Comparison of ENCODE assay signal across 12 mouse cellular contexts in the genomic region with DNA sequence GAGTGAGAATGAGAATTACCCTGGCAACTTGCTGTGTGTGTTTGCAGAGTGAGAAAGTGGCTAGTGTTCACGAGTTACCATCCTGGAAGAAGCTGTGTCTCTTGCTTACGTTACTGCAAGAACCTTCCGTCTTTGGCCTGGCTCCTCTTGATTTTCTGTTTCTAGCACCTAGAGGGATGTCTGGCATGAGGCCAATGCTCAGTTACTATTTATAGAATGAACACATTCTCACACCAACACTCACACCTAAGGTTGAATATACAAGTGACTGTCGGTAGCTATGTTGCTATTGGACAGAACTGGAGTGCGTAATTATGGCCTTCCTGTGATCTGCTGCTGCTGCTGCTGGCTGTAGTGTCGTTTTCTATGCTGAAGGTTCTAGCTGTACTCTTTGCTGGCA. TPM values are rescaled to one million over a fixed set of nuclear protein-coding genes. Genes with fewer than 3 reads are reported as not detected.
DNase-seq lines count a peak whose midpoint lies in the region; ATAC-seq and TF ChIP-seq lines count a peak whose summit lies in the region.
"Had no signal": no experiment of that assay in that cellular context is flagged by ENCODE, and none has a peak within 500 bp of the region (broad histone marks: within the 10 kb centered on the region; RNA-seq: fewer than 3 reads in every experiment).

No protein-coding gene starts in this region.

- TF ChIP-seq CTCF in midbrain, postnatal 0 days (IDR thresholded peaks at IDR 0.05) = no peak

- no peak overlapping the region for H3K27ac ChIP-seq in midbrain, postnatal 0 days (ENCODE audit: low read depth, low read length)
- no peak overlapping the region for H3K27ac ChIP-seq in midbrain, embryonic 10.5 days (replicated peaks)
- peak overlapping the region; percentile 53; the same call in 1 of the 2 replicates for H3K27ac ChIP-seq in stomach, embryonic 16.5 days (ENCODE audit: low read length)
- H3K27ac ChIP-seq in hindbrain, embryonic 12.5 days = no peak overlapping the region
- H3K27ac ChIP-seq in hindbrain, embryonic 10.5 days = no peak overlapping the region
- H3K27ac ChIP-seq: liver, embryonic 13.5 days had no signal

- H3K4me2 ChIP-seq in midbrain, postnatal 0 days (ENCODE audit: low read depth, low read length, poor library complexity, severe bottlenecking) = no peak overlapping the region
- no peak overlapping the region for H3K4me2 ChIP-seq in stomach, embryonic 16.5 days (ENCODE audit: low read depth, low read length)
- H3K4me2 ChIP-seq in hindbrain, embryonic 12.5 days (replicated peaks) = no peak overlapping the region
- H3K4me2 ChIP-seq: liver, embryonic 13.5 days had no signal

- no peaks in the 10 kb centered on the region for H3K9me3 ChIP-seq in midbrain, postnatal 0 days (ENCODE audit: low read length)
- H3K9me3 ChIP-seq in midbrain, embryonic 10.5 days (replicated peaks) = no peaks in the 10 kb centered on the region
- H3K9me3 ChIP-seq in stomach, embryonic 16.5 days (replicated peaks; ENCODE audit: control insufficient read depth, low read length) = no peaks in the 10 kb centered on the region
- H3K9me3 ChIP-seq in hindbrain, embryonic 12.5 days (replicated peaks) = no peaks in the 10 kb centered on the region
- no peaks in the 10 kb centered on the region for H3K9me3 ChIP-seq in hindbrain, embryonic 10.5 days
- H3K9me3 ChIP-seq: liver, embryonic 13.5 days had no signal

- 46% methylated on average over 6 of the region's 6 CpGs for WGBS in midbrain, postnatal 0 days
- 78% methylated on average over 6 of the region's 6 CpGs for WGBS in midbrain, embryonic 10.5 days
- WGBS in stomach, embryonic 16.5 days = 33% methylated on average over 6 of the region's 6 CpGs
- 57% methylated on average over 6 of the region's 6 CpGs for WGBS in hindbrain, embryonic 12.5 days
- WGBS in hindbrain, embryonic 10.5 days = 75% methylated on average over 6 of the region's 6 CpGs

- no peaks in the 10 kb centered on the region for H3K27me3 ChIP-seq in midbrain, postnatal 0 days (ENCODE audit: insufficient read depth, low read length)
- H3K27me3 ChIP-seq in midbrain, embryonic 10.5 days (ENCODE audit: low read depth, poor library complexity, severe bottlenecking) = no peaks in the 10 kb centered on the region
- H3K27me3 ChIP-seq in stomach, embryonic 16.5 days (ENCODE audit: control insufficient read depth, insufficient read depth, low read length) = no peaks in the 10 kb centered on the region
- H3K27me3 ChIP-seq in hindbrain, embryonic 12.5 days = 0 out of 2 replicates have a peak, but pooled peaks cover 5% of the 10 kb centered on the region
- no peaks in the 10 kb centered on the region for H3K27me3 ChIP-seq in hindbrain, embryonic 10.5 days (ENCODE audit: insufficient read depth, poor library complexity, severe bottlenecking)
- H3K27me3 ChIP-seq: liver, embryonic 13.5 days had no signal

- no peak overlapping the region for H3K9ac ChIP-seq in midbrain, postnatal 0 days (replicated peaks; ENCODE audit: low read length, poor library complexity, severe bottlenecking)
- H3K9ac ChIP-seq in stomach, embryonic 16.5 days (ENCODE audit: low read length) = no peak overlapping the region
- H3K9ac ChIP-seq in hindbrain, embryonic 12.5 days = no peak overlapping the region
- H3K9ac ChIP-seq: liver, embryonic 13.5 days had no signal

- no peak overlapping the region for H3K4me3 ChIP-seq in midbrain, postnatal 0 days (ENCODE audit: low read depth, low read length)
- no peak overlapping the region for H3K4me3 ChIP-seq in midbrain, embryonic 10.5 days
- no peak overlapping the region for H3K4me3 ChIP-seq in stomach, embryonic 16.5 days (replicated peaks; ENCODE audit: low read length)
- no peak overlapping the region for H3K4me3 ChIP-seq in hindbrain, embryonic 12.5 days
- no peak overlapping the region for H3K4me3 ChIP-seq in hindbrain, embryonic 10.5 days
- H3K4me3 ChIP-seq: liver, embryonic 13.5 days had no signal

- no peaks in the 10 kb centered on the region for H3K36me3 ChIP-seq in midbrain, postnatal 0 days (ENCODE audit: insufficient read depth, low read length)
- no peaks in the 10 kb centered on the region for H3K36me3 ChIP-seq in midbrain, embryonic 10.5 days
- no peaks in the 10 kb centered on the region for H3K36me3 ChIP-seq in stomach, embryonic 16.5 days (ENCODE audit: control insufficient read depth, insufficient read depth, low read length)
- no peaks in the 10 kb centered on the region for H3K36me3 ChIP-seq in hindbrain, embryonic 12.5 days
- H3K36me3 ChIP-seq in hindbrain, embryonic 10.5 days = no peaks in the 10 kb centered on the region
- H3K36me3 ChIP-seq: liver, embryonic 13.5 days had no signal

- no peak for ATAC-seq in midbrain, postnatal 0 days (ENCODE audit: low FRiP score)
- ATAC-seq in stomach, embryonic 16.5 days (ENCODE audit: insufficient read depth, low FRiP score) = no peak; the same call in 1 of the 2 replicates
- ATAC-seq in hindbrain, embryonic 12.5 days (ENCODE audit: low FRiP score) = no peak

- DNase-seq in heart, adult 18-20 months = peak; percentile 23 to 35
- no peak for DNase-seq in heart, adult 11 months
- DNase-seq in midbrain, postnatal 0 days (ENCODE audit: low spot score) = peak; percentile 65
- DNase-seq in midbrain, embryonic 10.5 days (ENCODE audit: low spot score) = no peak
- peak; percentile 51 for DNase-seq in kidney, postnatal 10 days
- no peak for DNase-seq in hindbrain, embryonic 10.5 days (ENCODE audit: low spot score)
- DNase-seq: liver, embryonic 13.5 days had no signal

- no peaks in the 10 kb centered on the region for H3K4me1 ChIP-seq in midbrain, postnatal 0 days (ENCODE audit: insufficient read depth, low read length)
- no peaks in the 10 kb centered on the region for H3K4me1 ChIP-seq in midbrain, embryonic 10.5 days
- 0 out of 2 replicates have a peak, but pooled peaks cover 3% of the 10 kb centered on the region for H3K4me1 ChIP-seq in stomach, embryonic 16.5 days (ENCODE audit: control insufficient read depth, insufficient read depth, low read length)
- 0 out of 2 replicates have a peak, but pooled peaks cover 6% of the 10 kb centered on the region for H3K4me1 ChIP-seq in hindbrain, embryonic 12.5 days
- peaks cover 8% of the 10 kb centered on the region; the same call in 1 of the 2 replicates for H3K4me1 ChIP-seq in hindbrain, embryonic 10.5 days (replicated peaks)
- H3K4me1 ChIP-seq: liver, embryonic 13.5 days had no signal

RNA-seq across cellular contexts. Expression of gene Rd3l, which starts 4.0 kb away (rescaled TPM):
- under 1 TPM; 0.30 to 0.49 TPM for total RNA-seq in heart, adult 18-20 months (2021)
- 0.38 TPM in 1 of 2 replicates, not detected in the other for total RNA-seq in midbrain, postnatal 0 days (2014; rRNA removed)
- polyA plus RNA-seq in midbrain, postnatal 0 days (2015; fragmentation: Nextera tagmentation; extraction: Ambion mirVana) = 0.34 TPM in 1 of 2 replicates, not detected in the other
- not detected in 2 replicates for polyA plus RNA-seq in midbrain, embryonic 10.5 days (2016; fragmentation: Nextera tagmentation; extraction: Ambion mirVana)
- polyA plus RNA-seq in stomach, embryonic 16.5 days (2015; fragmentation: Nextera tagmentation; extraction: Ambion mirVana) = not detected in 2 replicates
- polyA plus RNA-seq in hindbrain, embryonic 12.5 days (2016; fragmentation: Nextera tagmentation; extraction: Ambion mirVana) = not detected in 2 replicates
- not detected in 2 replicates for polyA plus RNA-seq in hindbrain, embryonic 10.5 days (2016; fragmentation: Nextera tagmentation; extraction: Ambion mirVana)
- total RNA-seq: gastrocnemius, postnatal 4 days; layer of hippocampus, adult 8-10 months had no signal
- polyA plus RNA-seq: liver, embryonic 13.5 days; thymus, postnatal 0 days had no signal

RNA-seq across cellular contexts. Expression of gene Tdrd9, which starts 5.8 kb away (rescaled TPM):
- under 1 TPM; 0.22 to 0.54 TPM for total RNA-seq in heart, adult 18-20 months (2021)
- 0.19 and 1.5 TPM in 2 replicates for total RNA-seq in midbrain, postnatal 0 days (2014; rRNA removed)
- 0.26 and 0.39 TPM in 2 replicates for polyA plus RNA-seq in midbrain, postnatal 0 days (2015; fragmentation: Nextera tagmentation; extraction: Ambion mirVana)
- 1.0 TPM in 2 replicates for polyA plus RNA-seq in midbrain, embryonic 10.5 days (2016; fragmentation: Nextera tagmentation; extraction: Ambion mirVana)
- 0.13 and 0.14 TPM in 2 replicates for polyA plus RNA-seq in stomach, embryonic 16.5 days (2015; fragmentation: Nextera tagmentation; extraction: Ambion mirVana)
- 0.36 and 0.63 TPM in 2 replicates for polyA plus RNA-seq in hindbrain, embryonic 12.5 days (2016; fragmentation: Nextera tagmentation; extraction: Ambion mirVana)
- 1.0 and 1.2 TPM in 2 replicates for polyA plus RNA-seq in hindbrain, embryonic 10.5 days (2016; fragmentation: Nextera tagmentation; extraction: Ambion mirVana)

RNA-seq across cellular contexts. Expression of gene Atp5mpl, which starts 10.4 kb away (rescaled TPM):
- 1,000 to 10,000 TPM; 1,322 to 1,486 TPM for total RNA-seq in heart, adult 18-20 months (2021)
- 172 and 371 TPM in 2 replicates for total RNA-seq in midbrain, postnatal 0 days (2014; rRNA removed)
- 836 and 886 TPM in 2 replicates for polyA plus RNA-seq in midbrain, postnatal 0 days (2015; fragmentation: Nextera tagmentation; extraction: Ambion mirVana)
- polyA plus RNA-seq in midbrain, embryonic 10.5 days (2016; fragmentation: Nextera tagmentation; extraction: Ambion mirVana) = 559 and 585 TPM in 2 replicates
- 648 and 711 TPM in 2 replicates for polyA plus RNA-seq in stomach, embryonic 16.5 days (2015; fragmentation: Nextera tagmentation; extraction: Ambion mirVana)
- polyA plus RNA-seq in hindbrain, embryonic 12.5 days (2016; fragmentation: Nextera tagmentation; extraction: Ambion mirVana) = 524 and 615 TPM in 2 replicates
- polyA plus RNA-seq in hindbrain, embryonic 10.5 days (2016; fragmentation: Nextera tagmentation; extraction: Ambion mirVana) = 593 and 677 TPM in 2 replicates

Comparison
In these comparisons a context has a peak if more than half of its experiments do, and no peak if none do; other contexts are left out.
1. DNase-seq: peak in heart, adult 18-20 months (2 of 2), midbrain, postnatal 0 days (single experiment) and kidney, postnatal 10 days (single experiment); none in heart, adult 11 months (single experiment), midbrain, embryonic 10.5 days (single experiment) and hindbrain, embryonic 10.5 days (single experiment).